Mouse (Mus musculus) heart, postnatal 0 days (tissue): ENCODE data around the gene Chmp6.

Source experiments
- CTCF ChIP-seq: IDR thresholded peaks from 2 replicates; pipeline ENCODE4 v1.5.1; 2016; ENCODE audit warnings: antibody characterized with exemption, control low read depth, low read depth
- EP300 ChIP-seq: IDR thresholded peaks from 2 replicates; pipeline ENCODE4 v1.6.1; 2016; ENCODE audit warnings: antibody characterized with exemption, low read depth

- TF ChIP-seq EP300 = no peak
- no peak for TF ChIP-seq CTCF
Observed at GRCm38 (mm10) chr11:119948803-119949202, 35.6 kb downstream of the Chmp6 start.
